ENCODE assay signal across 16 mouse cellular contexts in the genomic region with DNA sequence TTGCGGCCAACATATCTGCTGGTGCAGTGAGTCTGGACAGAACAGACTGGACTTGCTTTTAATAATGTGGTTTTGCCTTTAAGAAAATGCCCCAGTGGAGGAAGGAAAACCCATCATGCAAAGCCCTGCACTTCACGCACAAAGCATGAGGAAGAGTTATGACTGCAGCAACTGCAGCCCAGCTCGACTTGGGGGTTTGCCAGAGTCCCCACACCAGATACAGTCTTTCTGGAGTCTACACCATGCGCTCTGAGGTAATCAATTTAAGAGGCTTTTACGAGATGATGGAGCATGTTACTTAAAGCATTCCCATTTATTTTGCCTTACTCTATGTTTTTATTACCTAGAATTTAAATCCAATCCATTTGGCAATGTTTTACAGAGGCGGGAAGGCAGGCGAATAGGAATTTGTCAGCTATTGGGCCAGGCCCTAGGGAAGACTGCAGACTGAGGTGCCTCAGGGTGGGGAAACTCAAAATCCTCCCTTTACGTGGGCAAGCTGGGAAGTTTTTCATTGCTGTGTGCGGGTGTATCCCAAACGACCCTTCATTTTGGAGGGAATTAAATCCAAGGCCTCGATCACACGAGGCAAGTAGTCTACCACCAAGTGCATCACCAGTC. TPM values are rescaled to one million over a fixed set of nuclear protein-coding genes. Genes with fewer than 3 reads are reported as not detected.
DNase-seq lines count a peak whose midpoint lies in the region; ATAC-seq and TF ChIP-seq lines count a peak whose summit lies in the region.
"Had no signal": no experiment of that assay in that cellular context is flagged by ENCODE, and none has a peak within 500 bp of the region (broad histone marks: within the 10 kb centered on the region; RNA-seq: fewer than 3 reads in every experiment).

No protein-coding gene starts in this region.

- H3K9ac ChIP-seq in hindbrain, postnatal 0 days (replicated peaks; ENCODE audit: low read length), result no peak overlapping the region
- H3K9ac ChIP-seq in hindbrain, embryonic 12.5 days, result no peak overlapping the region
- H3K9ac ChIP-seq in liver, postnatal 0 days (replicated peaks), result no peak overlapping the region
- H3K9ac ChIP-seq in limb, embryonic 13.5 days, result no peak overlapping the region
- no peak overlapping the region for H3K9ac ChIP-seq in heart, embryonic 12.5 days

- no peaks in the 10 kb centered on the region for H3K36me3 ChIP-seq in hindbrain, postnatal 0 days (ENCODE audit: insufficient read depth, low read length)
- no peaks in the 10 kb centered on the region for H3K36me3 ChIP-seq in hindbrain, embryonic 12.5 days
- H3K36me3 ChIP-seq in liver, postnatal 0 days (replicated peaks; ENCODE audit: insufficient read depth, low read length), result no peaks in the 10 kb centered on the region
- no peaks in the 10 kb centered on the region for H3K36me3 ChIP-seq in limb, embryonic 13.5 days
- H3K36me3 ChIP-seq in heart, embryonic 12.5 days, result no peaks in the 10 kb centered on the region

- no peak for TF ChIP-seq CTCF in hindbrain, postnatal 0 days (IDR thresholded peaks at IDR 0.05; ENCODE audit: low read depth)
- TF ChIP-seq CTCF in liver, postnatal 0 days (IDR thresholded peaks at IDR 0.05; ENCODE audit: low read depth), result no peak

- H3K4me3 ChIP-seq in hindbrain, postnatal 0 days (ENCODE audit: low read length), result no peak overlapping the region
- H3K4me3 ChIP-seq in hindbrain, embryonic 12.5 days, result no peak overlapping the region
- H3K4me3 ChIP-seq in liver, postnatal 0 days (ENCODE audit: low read depth, low read length), result no peak overlapping the region
- no peak overlapping the region for H3K4me3 ChIP-seq in limb, embryonic 13.5 days
- H3K4me3 ChIP-seq in heart, embryonic 12.5 days, result no peak overlapping the region

- DNase-seq in hindbrain, postnatal 0 days (ENCODE audit: low spot score), result peak; percentile 38
- DNase-seq in liver (peak; percentile 21), MN1 (ENCODE audit: low spot score) (peak; percentile 91)
- DNase-seq in liver, postnatal 0 days, result no peak
- DNase-seq in layer of hippocampus, postnatal 14 days (ENCODE audit: low spot score in 2 of 2), result no peak
- DNase-seq: adrenal gland, adult 8-10 months; cerebellum, postnatal 25 days; lung, adult 18-20 months; thymus, postnatal 4 days had no signal

- H3K27ac ChIP-seq in hindbrain, postnatal 0 days, result no peak overlapping the region
- H3K27ac ChIP-seq in hindbrain, embryonic 12.5 days, result no peak overlapping the region
- H3K27ac ChIP-seq in liver, postnatal 0 days (ENCODE audit: low read depth), result no peak overlapping the region
- H3K27ac ChIP-seq in limb, embryonic 13.5 days, result 0 out of 2 replicates have a peak overlapping the region, but pooled peaks have one; percentile 45
- no peak overlapping the region for H3K27ac ChIP-seq in heart, embryonic 12.5 days (ENCODE audit: poor library complexity, severe bottlenecking)

- no peak overlapping the region for H3K4me2 ChIP-seq in hindbrain, postnatal 0 days (ENCODE audit: low read depth, low read length)
- no peak overlapping the region for H3K4me2 ChIP-seq in hindbrain, embryonic 12.5 days (replicated peaks)
- H3K4me2 ChIP-seq in liver, postnatal 0 days (ENCODE audit: low read depth, low read length), result no peak overlapping the region
- H3K4me2 ChIP-seq in limb, embryonic 13.5 days (replicated peaks), result no peak overlapping the region
- no peak overlapping the region for H3K4me2 ChIP-seq in heart, embryonic 12.5 days

- no peaks in the 10 kb centered on the region for H3K4me1 ChIP-seq in hindbrain, postnatal 0 days (ENCODE audit: insufficient read depth, low read length)
- no peaks in the 10 kb centered on the region for H3K4me1 ChIP-seq in hindbrain, embryonic 12.5 days
- H3K4me1 ChIP-seq in liver, postnatal 0 days (ENCODE audit: insufficient read depth), result no peaks in the 10 kb centered on the region
- H3K4me1 ChIP-seq in limb, embryonic 13.5 days, result 0 out of 2 replicates have a peak, but pooled peaks cover 9% of the 10 kb centered on the region
- H3K4me1 ChIP-seq in heart, embryonic 12.5 days (replicated peaks), result no peaks in the 10 kb centered on the region

- no peak for TF ChIP-seq EP300 in liver, postnatal 0 days (IDR thresholded peaks at IDR 0.05; ENCODE audit: low read depth)

- no peaks in the 10 kb centered on the region for H3K9me3 ChIP-seq in hindbrain, postnatal 0 days (ENCODE audit: low read length)
- H3K9me3 ChIP-seq in hindbrain, embryonic 12.5 days (replicated peaks), result no peaks in the 10 kb centered on the region
- no peaks in the 10 kb centered on the region for H3K9me3 ChIP-seq in liver, postnatal 0 days (ENCODE audit: low read length)
- H3K9me3 ChIP-seq in limb, embryonic 13.5 days, result no peaks in the 10 kb centered on the region
- H3K9me3 ChIP-seq in heart, embryonic 12.5 days (replicated peaks), result no peaks in the 10 kb centered on the region

- no peak for ATAC-seq in hindbrain, postnatal 0 days
- no peak for ATAC-seq in hindbrain, embryonic 12.5 days (ENCODE audit: low FRiP score)
- ATAC-seq in liver, postnatal 0 days, result no peak
- peak; percentile 95 for ATAC-seq in limb, embryonic 13.5 days (ENCODE audit: low FRiP score, low read depth)
- no peak for ATAC-seq in heart, embryonic 12.5 days (ENCODE audit: insufficient number of reproducible peaks, low FRiP score)
- ATAC-seq: midbrain, embryonic 16.5 days had no signal

- no peaks in the 10 kb centered on the region for H3K27me3 ChIP-seq in hindbrain, postnatal 0 days (ENCODE audit: insufficient read depth, low read length)
- no peaks in the 10 kb centered on the region for H3K27me3 ChIP-seq in hindbrain, embryonic 12.5 days
- H3K27me3 ChIP-seq in liver, postnatal 0 days (ENCODE audit: insufficient read depth, low read length), result no peaks in the 10 kb centered on the region
- no peaks in the 10 kb centered on the region for H3K27me3 ChIP-seq in limb, embryonic 13.5 days
- H3K27me3 ChIP-seq in heart, embryonic 12.5 days (replicated peaks), result no peaks in the 10 kb centered on the region

- 78% methylated on average over 12 of the region's 12 CpGs for WGBS in hindbrain, postnatal 0 days
- WGBS in hindbrain, embryonic 12.5 days, result 88% methylated on average over 12 of the region's 12 CpGs
- 76% methylated on average over 12 of the region's 12 CpGs for WGBS in liver, postnatal 0 days (ENCODE audit: insufficient replicate concordance)
- WGBS in limb, embryonic 13.5 days, result 25% methylated on average over 12 of the region's 12 CpGs
- 83% methylated on average over 12 of the region's 12 CpGs for WGBS in heart, embryonic 12.5 days

RNA-seq across cellular contexts. Expression of a gene that starts 53.2 kb away (rescaled TPM):
- 8.2 and 11.1 TPM in 2 replicates for total RNA-seq in hindbrain, postnatal 0 days (2014; rRNA removed)
- 2.5 and 3.1 TPM in 2 replicates for polyA plus RNA-seq in hindbrain, postnatal 0 days (2015; fragmentation: Nextera tagmentation; extraction: Ambion mirVana)
- polyA plus RNA-seq in hindbrain, embryonic 12.5 days (2016; fragmentation: Nextera tagmentation; extraction: Ambion mirVana), result 1.9 and 2.1 TPM in 2 replicates
- polyA plus RNA-seq in liver, postnatal 0 days (2015; fragmentation: Nextera tagmentation; extraction: Ambion mirVana), result 0.02 TPM in 1 of 2 replicates, not detected in the other
- 0.33 and 0.52 TPM in 2 replicates for polyA plus RNA-seq in limb, embryonic 13.5 days (2015; fragmentation: Nextera tagmentation; extraction: Ambion mirVana)
- polyA plus RNA-seq in heart, embryonic 12.5 days (2016; fragmentation: Nextera tagmentation; extraction: Ambion mirVana), result 0.05 TPM in 1 of 2 replicates, not detected in the other
- total RNA-seq in layer of hippocampus, postnatal 14 days (2021), result 10 to 100 TPM; 10.7 to 13.4 TPM
- total RNA-seq: ES-E14; heart, postnatal 25 days had no signal
- polyA plus RNA-seq: C2C12 had no signal

Comparison
In these comparisons a context has a peak if more than half of its experiments do, and no peak if none do; other contexts are left out.
1. DNase-seq: peak in hindbrain, postnatal 0 days (single experiment), liver (single experiment) and MN1 (single experiment); none in liver, postnatal 0 days (single experiment) and layer of hippocampus, postnatal 14 days (0 of 2).